Mouse (Mus musculus): ENCODE results near the gene Hfm1.

Hfm1 gene

DNA sequence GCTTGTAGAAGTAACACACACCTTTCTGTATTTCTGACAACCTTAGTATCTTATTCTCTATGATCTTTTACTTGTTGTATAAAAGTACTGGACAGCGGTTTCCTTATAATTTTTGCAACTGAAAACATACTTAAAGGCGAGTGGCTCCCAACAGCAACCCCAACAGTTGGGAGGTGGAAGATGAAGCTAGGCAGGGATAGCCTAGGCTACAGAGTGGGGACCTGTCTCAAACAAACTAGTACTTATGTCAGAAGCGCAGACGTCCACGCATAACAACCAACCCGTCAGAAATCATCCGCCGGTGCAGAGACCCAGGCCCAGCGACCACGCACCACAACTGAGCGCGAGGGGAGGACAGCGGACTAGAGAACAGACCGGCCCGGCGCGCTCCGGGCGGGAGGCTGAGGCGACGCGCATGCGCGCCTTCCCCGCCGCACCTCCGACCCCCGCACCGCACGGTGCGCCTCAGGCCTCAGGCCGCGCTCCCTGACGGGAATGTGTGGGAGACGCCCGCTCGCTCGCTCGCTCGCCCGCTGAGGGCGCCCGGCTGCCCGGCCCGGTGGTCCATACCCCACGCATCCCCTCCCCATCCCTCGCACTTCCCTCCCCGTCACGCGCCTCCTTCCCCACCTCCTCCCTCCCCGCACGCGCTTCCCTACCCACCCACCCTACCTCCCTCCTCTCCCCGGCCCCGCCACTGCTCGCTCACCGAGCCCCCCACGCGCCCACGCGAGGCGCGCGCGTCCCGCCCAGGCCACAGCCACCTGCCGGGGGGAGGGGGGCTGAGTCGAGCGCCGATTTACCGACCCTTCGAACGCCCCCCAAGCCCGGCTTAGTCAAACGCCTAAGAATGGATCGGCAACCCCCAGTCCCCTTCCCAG lies at the start of gene Hfm1:
Hfm1 (minus strand) TSS at position 834 of the 881 bp plus-strand sequence.
- DNase-seq (ENCODE audit: low spot score) = peak; percentile 46

DNA sequence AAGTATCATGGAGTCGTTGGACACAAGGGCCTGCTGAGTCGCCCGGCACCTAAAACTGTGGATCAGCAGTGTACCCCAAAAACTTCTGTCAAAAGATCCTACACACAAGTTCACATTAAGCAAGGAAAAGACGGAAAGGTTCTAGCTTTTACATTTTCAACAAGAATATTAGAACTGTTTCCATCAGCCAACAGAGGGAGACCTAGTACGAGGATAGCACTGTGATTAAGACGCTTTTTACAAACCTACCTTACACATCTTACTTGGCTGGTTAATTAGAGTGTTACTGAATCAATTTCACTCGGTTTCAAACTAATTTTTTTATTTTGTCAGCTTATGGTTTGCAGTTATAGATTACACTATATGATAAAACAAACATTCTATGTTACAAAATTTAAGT lies 47.8 kb upstream of the Hfm1 start:
- DNase-seq (ENCODE audit: low spot score) = no peak

DNA sequence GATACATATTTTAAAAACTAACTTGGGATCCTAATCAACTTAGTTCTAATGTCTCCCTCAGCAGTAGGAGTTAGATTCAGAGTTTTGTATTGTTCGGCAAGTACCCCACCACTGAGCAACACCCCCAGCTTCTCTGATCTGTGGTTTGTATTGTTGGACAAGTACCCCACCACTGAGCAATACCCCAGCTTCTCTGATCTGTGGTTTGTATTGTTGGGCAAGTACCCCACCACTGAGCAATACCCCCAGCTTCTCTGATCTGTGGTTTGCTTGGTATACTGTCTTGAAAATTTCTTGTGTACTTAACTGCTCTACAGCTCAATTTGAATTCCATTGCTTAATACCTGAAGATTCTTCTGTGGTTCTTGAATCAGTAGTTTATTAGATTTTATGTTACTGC lies 41.5 kb upstream of the Hfm1 start:
- DNase-seq (ENCODE audit: low spot score) = no peak

DNA sequence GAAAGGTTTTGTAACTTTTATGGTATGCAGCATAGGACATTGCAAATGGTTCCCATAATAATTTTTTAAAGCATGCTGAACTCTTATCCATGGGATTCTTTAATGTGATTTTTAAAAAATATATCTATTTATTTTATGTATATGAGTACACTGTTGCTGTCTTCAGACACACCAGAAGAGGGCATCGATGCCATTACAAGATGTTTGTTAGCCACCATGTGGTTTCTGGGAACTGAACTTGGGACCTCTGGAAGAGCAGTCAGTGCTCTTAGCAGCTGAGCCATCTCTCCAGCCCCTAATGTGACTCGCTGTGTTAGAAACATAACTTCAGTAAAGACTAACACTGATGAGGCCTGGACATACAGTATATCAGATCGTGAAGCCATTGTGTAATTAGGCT lies 40.3 kb upstream of the Hfm1 start:
- no peak for DNase-seq (ENCODE audit: low spot score)

DNA sequence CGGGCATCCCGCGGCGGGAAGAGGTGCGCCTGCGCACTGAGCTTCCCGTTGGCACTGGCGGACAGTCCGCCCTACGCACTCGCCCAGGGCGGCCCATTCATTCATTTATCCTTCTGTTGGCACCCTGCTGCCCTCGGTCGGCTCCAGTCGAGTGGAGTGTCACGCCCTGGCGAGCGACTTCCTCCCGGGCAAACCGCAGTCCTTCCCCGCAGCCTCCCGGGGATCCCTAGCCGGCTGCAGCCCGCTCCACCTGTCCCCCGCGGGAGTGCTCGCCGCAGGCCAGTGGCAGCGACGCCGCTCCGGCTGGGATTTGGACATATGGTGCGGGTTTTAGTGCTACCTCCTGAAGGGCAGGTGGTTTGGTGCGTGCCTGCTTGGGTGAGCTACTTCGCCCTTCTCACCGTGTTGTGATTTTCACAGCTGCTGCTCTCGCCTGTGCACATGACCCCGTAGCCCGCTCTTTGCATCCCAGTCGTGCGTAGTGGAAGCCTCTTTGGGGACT lies 38.4 kb upstream of the Hfm1 start:
- no peak for DNase-seq (ENCODE audit: low spot score)

DNA sequence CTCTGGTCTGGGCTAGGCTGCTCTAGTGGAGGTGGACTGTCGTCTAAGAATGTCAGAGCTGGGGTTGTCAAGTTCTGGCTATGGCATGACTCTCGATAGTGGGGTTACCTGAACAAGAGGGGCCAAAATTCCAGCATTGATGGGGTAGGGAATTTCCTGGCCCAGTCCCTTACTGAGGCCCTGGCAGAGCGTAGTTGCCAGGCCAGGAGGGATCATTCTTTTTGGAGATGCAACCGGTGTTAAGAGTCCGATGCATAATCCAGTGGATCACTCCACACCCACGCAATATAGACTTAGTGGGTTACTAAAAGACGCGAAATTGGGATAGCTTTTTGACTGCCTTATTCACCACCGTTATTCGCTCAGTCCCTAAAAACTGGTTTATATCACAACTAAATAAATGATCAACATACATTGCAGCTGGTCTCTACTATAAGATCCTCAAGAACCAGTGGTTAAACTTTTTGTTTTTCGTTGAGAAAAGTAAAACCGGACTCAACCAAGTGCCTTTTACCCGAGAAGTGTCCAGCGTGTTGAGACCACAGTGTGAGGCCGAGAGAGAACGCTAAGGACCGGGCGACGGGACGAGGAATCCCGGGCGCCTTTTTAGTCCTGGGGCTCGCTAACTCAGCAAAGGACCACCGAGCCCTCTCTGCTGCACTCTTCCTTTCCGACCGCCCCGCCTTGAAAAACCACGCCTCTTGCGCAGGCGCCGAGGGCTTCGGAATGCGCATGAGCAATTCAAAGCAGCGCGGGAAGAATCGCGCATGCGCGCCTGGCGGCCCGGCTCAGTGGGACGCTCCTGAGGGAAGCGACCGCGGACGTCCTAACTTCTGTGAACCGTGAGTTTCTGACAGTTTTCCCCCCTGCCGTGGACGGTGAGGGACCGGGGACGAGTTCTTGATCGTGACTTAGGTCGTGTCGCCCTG lies 37.7 kb upstream of the Hfm1 start, which contains the start of gene Cdc7:
Cdc7 (plus strand) TSS at position 739 of the 929 bp plus-strand sequence.
- DNase-seq (ENCODE audit: low spot score) = peak; percentile 94

DNA sequence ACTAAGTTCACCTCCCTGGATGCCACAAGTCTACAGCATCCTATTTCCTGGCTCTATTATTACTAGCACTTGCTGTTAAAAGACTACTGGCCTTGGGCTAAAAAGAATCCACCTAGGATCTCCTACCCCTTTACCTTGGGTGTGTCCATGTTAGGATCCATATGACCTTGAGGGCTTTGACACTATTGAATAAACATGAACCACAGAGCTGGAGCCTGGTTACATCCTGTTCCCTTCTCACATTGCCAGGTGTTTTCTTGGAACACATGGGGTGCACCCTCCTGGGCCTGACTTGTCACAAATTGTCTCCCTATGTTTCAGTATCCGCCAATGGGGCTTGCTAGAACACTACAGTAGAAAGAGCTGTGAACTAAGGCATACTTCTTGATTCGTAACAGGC lies 34.3 kb upstream of the Hfm1 start:
- DNase-seq (ENCODE audit: low spot score) = no peak

DNA sequence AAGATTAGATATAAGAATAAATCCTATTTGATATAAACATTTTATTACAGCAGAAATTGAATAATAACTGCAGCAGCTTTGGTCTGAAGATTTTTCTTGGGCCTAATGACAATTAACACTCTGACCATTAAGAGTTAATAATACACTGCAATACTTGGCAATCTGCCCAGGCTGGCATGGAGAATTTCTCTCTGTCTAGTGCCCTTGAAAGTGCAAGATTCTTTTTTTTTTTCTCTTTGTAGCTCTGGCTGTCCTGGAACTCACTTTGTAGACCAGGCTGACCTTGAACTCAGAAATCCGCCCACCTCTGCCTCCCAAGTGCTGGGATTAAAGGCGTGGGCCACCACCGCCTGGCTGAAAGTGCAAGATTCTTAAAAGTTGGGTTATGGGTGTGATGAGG lies 32.9 kb upstream of the Hfm1 start:
- peak; percentile 25 for DNase-seq (ENCODE audit: low spot score)

DNA sequence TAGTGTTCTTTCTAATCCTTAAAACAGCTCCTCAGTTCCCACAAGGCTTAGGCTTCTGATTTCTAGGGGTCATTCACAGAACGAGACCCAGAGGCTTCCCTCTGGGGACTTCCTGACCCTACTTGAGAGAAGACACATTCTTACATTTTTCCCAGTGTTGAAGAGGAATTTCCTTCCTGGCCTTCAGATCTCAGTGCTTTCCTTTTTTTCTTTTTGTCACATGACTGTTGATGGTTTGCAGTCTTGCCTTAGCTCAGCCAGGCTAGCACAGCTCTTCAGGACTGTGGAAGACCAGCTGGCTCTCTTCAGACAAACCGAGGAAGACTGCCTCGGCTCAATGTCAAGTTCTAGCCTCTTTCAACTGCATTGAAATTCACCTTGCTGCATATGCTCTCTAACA lies 30.3 kb upstream of the Hfm1 start:
- DNase-seq (ENCODE audit: low spot score) = no peak

DNA sequence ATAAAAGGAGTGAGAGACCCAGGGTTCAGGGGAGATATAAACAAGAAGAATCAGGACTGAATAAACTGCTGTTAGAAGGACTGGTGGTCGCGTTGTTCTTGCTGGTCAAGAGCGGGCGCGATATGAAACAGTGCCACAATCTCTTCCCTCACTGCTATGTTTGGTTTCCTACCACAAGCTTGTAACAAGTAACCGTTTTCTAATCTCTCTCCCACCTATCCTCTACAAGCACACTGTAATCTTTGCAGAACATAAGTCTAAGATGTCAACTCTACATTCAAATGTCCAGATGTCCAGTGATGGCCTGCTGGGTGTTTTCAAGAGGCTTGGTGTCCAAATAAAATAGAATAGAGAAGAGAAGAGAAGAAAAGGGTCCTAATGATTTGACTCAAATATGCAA lies 22.6 kb upstream of the Hfm1 start:
- no peak for DNase-seq (ENCODE audit: low spot score)

DNA sequence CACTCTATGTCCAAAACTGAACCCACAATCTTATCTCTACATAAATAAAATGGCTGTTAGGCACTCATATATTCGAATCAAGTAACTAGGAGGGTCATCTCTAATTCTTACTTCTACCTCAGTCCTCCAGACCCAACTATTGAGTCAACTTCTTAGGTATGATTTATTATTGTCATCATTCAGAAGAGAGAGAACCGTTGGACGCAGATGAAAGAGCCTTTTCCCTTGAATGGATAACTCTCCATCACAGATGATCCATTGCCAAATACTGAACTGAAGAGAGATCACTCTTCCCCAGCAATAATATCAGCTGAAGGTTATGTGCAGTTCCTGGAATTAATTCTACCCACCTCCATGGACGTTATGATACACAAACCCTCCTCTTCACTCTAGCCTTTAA lies 20.2 kb upstream of the Hfm1 start:
- DNase-seq (ENCODE audit: low spot score) = no peak

DNA sequence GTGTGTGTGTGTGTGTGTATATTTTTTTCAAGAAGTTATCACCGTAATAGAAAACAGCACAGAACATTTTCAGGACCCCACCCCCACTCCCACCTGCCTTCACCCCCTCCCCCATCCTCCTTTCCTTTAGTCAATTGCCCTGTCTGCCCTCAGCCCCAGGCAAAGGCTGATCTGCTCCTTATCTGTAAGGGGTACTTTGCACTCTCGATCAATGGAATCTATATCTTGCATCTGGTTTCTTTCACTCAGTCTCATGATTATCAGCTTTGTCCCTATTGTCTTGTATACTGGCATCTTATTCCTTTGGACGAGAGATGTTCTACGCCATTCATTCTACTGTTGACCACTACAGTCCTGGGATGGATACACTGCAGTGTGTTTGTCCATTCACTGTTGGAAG lies 1.9 kb upstream of the Hfm1 start:
- DNase-seq (ENCODE audit: low spot score) = no peak

DNA sequence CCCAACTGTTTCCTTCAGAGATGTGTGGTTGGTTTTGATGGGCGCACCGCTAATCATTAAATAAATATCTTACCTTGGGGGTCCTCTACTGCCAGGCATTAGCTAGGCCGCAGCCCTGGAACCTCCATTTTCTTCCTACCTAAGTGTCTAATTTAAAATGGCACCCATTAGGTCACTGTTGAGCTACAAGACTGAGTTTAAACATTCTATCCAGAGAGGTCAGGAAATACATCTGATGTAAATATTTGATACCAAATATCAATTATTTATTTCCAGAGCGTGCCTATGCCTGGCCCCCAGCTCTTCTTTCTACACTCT lies 207 bp upstream of the Hfm1 start:
- DNase-seq (ENCODE audit: low spot score) = no peak

DNA sequence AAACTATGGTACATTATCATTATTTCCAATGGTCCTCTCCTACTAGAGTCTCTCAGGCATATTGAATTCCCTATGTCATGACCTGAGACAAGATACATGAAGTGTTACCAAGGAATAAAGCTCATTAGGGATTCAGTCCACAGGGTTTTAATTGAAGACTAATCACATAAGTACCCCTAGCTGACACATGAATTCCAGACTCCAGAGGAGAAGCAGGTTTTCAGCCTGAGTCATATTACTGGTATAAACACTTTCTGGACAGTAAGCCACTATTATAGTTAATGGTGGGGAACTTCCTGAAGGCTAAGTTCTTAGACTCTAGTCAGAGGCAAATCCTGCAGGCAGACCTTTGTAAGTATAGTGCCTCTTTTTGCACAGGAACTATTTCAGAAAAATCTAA lies 6.8 kb downstream of the Hfm1 start:
- DNase-seq (ENCODE audit: low spot score) = no peak

DNA sequence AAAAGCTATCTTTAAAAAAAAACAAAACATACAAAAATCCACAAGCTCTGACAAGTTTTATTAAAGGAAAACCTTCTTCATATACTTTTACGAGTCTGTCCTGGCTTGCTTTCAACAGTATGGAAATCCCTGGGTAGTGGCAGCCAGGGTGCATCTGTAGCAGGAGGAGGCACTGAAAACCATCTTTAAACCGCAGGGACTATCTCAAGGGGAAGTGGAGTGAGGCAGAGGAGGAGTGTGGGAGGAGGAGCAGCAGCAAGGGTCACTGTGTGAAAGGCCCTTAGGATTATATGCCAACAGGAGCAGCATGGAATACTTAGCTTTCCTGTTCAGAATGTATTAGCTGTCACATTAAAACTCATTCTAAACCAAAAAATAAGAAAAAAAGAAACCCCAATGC lies 29.2 kb downstream of the Hfm1 start:
- DNase-seq (ENCODE audit: low spot score) = no peak

DNA sequence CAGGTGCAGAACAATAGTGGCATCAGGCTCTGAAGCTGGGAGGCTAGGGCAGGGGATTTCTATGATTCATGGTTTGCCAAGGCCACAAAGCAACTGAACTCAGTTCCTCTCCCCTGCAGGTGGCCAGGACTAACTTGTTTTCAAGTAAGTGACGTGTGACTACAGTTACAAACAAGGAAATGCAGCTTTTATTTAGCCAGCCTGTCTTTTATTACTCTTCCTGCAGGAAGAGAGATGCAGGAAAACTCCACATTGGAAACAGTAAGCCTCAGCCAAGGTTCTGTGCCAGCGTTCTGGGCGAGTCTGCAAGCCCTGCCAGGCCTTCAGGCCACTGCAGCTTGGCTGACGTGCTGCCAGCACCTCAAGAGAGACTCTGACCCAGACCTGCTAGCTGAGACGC lies 34.3 kb downstream of the Hfm1 start:
- DNase-seq (ENCODE audit: low spot score) = peak; percentile 16

DNA sequence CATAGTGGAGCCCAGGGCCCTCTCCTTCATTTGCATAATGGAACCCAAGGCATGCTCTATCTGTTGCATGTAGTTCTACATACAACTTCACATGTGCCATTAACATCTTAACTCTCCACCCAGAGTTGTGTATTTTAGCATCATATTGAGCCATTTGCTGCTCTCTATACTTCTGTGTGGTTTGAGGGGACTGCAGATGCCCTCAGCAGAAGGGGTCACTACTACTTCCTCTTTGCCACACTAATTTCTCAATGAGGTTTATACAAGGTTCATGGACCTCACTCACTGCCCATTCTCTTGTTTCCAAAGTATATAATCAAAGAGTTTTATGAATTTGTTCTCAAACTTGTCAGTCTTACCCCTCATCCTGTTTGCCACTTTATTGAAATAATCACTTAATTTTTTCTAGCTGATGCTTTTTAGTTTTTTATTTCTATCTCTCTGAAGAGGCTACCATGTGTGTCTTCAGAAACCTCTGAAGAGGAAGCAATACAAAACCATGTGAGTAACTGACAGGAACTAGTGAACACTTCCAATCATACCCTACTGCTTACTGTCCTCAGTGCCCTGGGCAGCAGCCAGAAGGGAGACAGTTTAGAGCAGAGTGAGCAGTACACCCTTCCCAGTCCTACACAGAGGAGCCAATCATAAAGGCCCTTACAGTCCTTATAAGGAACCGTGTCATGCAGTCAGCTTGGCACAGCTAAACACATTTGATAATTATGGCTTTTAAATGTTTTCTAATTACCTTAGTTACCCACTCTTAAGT lies 38.6 kb downstream of the Hfm1 start:
- no peak for DNase-seq (ENCODE audit: low spot score)

DNA sequence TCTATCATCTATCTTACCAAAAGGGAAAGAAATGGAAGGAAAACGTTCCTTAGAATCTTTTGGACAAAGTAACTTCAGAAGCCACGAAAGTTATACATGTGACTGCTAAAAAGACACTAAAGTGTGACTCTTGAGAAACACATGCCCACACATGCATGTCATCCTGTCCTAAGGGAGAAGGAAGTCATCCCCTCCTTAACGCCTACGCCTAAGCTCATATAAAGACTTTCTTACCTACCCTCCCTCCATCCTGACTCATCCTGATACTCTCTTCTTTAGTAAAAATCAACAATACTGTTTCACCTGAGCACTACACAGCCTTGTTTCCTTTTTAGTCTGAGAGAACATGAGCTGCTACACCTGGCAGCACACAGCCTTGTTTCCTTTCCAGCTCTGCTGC lies 40.6 kb downstream of the Hfm1 start:
- no peak for DNase-seq (ENCODE audit: low spot score)

DNA sequence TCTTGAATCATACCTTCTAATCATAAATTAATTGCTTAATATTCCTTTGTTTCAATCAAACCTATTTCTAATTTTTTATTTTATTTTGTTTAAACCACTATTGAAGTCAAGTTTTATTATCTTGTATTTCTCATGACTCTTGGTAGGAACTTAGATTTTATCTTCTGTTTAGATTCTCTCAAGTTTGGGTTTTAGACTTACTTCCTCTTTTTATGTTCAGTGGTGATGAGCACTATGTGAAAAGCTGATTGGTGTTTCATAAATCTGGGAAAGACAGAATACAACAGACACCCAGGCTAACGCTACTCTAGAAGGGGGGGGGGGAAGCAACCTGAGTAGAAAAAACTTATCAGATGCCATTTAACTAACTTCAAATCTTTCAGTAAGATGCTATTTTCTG lies 49.7 kb downstream of the Hfm1 start:
- DNase-seq (ENCODE audit: low spot score) = no peak

DNA sequence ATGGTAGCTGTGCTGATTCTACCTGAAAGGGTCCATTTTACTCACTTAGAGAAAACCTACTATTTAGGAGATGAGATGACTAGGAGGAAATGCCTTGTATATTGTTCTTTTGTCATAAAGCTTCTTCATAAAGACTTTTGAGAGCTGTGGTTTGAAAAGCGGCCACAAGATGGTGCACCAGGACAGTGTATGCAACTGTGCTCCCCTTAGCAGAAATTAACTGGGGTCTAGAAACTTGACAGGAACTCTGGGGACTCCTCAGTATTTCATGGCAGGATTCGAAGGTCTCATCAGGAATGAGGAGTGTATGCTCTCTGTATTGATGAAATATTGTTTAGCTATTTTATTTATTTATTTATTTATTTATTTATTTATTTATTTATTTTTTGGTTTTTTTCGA lies 65.7 kb downstream of the Hfm1 start:
- DNase-seq (ENCODE audit: low spot score) = peak; percentile 45

DNA sequence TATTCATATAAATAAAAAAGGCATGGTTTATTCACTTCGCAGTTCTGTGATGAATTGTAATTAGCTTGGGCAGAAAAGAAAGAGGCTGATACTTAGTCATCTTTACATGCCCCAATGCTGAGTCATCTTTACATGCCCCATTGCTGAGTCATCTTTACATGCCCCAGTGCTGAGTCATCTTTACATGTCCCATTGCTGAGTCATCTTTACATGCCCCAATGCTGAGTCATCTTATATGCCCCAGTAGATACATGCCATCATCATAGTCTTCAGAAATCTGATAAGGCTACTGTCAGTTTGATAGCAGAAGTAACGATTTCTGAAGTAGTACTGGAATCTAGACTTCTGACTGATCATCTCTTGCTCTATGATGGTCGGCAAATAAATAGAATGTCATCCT lies 72.8 kb downstream of the Hfm1 start:
- DNase-seq (ENCODE audit: low spot score) = no peak

DNA sequence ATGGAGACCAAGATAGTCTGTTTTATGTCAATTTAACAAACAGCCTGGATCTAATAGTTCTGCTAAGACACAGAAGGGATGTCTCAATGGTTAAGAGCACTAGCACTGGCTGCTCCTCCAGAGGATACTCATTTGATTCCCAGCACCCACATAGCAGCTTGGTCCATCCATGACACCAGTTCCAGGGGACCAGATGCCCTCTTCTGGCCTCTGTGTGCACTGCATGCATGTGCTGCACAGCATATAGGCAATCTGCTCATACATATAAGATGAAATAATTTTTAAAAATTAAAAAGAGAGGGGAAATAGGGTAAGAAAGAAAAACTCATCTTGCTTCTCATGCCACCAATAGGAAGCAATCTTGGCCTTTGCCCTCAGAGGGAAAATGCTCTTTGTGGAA lies 79.1 kb downstream of the Hfm1 start:
- no peak for DNase-seq (ENCODE audit: low spot score)
